Mouse (Mus musculus) right cerebral cortex, postnatal 14 days (tissue): ENCODE measurements at regions not wholly inside any gene's neighbourhood (a gene's known extent, or its start where the extent isn't known, plus 50 kb on each side); places are given as distances from the start of the nearest gene placed in this dataset.
A peak's percentile ranks its signal among the peaks of the same experiment; 100 is the strongest.

Experiments used
- DNase-seq: peaks from one replicate; pipeline ENCODE4 v3.0.0; 2022

GRCm38 (mm10) chr1:137376685-137377084 is 416.4 kb upstream of the Nr5a2 start:
- no peak for DNase-seq

GRCm38 (mm10) chr1:137374641-137375040 is 414.4 kb upstream of the Nr5a2 start:
- no peak for DNase-seq

DNA sequence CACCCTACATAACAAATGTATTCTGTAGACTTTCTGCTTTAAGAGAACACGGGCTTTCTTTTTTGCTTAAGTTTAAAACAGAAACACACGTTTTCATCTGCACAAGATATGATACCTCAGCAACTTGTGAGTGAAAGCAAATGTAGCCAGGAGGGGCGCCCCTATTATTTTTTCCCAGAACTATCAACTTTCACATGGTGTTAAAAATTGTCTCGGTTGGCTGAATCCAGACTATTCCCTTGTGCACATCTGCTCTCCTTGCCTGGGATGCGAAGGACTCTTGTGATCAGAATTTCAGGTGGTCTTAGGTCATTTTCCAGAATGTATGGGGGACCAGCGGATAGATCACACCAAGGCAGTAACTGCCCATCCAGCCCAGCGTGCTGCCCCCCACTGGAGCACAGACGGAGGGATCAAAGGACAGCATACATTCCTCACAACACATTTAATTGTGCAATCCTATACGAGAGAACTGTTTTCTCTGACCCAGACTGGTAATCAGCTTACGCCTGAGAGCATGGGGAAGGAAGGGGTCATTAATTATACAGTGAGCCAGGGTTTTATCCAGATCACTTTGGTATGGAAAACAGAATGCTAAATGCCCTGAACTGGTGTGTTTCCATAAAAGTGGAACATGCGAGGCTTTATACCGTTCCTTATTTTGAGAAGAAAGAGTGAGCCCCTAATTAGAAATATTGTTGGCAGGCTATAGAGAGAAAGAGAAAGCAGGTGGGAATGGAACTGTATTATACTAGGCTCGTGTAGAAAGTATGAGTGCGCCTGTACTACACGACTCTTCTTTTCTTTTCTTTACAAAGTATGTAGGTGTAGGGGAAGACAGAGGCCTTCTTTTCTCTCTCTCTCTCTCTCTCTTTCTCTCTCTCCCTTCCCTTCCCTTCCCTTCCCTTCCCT is 413.5 kb upstream of the Nr5a2 start:
- no peak for DNase-seq

DNA sequence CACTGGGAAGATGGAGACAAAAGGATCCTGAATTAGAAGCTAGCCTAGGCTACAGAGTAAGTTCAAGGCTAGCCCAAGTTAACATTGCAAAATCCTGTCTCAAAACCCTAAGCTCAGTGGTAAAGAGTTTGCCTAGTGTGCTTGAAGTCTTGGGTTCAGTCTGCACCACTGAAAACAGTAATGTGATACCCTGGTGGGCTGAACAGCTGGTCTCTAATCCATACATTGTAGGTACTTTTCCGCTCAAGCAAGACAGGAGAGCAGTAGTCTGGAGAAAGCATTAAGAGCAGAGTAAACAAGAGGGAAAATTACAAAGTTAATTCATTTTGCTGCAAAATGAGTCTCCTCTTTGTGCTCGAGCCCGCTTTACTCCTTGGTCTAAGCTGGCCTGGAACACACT is 412.0 kb upstream of the Nr5a2 start:
- DNase-seq: no peak

DNA sequence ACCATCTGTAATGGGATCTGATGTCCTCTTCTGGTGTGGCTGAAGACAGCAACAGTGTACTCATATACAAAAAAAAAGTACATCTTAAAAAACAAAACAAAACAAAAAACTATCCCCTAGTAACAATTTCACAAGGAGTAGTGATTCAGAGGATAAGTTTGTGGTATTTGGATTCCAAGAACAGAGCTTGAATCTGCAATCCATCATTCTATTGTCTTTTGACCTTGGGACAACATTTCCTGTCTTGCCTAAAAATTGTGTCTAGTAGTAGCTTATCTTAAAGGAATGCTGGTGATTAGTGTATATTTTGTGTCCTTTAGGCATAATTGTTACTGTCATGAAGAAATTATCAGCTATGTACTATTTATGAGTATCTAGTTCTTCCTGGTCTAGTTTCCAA is 404.1 kb upstream of the Nr5a2 start:
- DNase-seq: no peak

DNA sequence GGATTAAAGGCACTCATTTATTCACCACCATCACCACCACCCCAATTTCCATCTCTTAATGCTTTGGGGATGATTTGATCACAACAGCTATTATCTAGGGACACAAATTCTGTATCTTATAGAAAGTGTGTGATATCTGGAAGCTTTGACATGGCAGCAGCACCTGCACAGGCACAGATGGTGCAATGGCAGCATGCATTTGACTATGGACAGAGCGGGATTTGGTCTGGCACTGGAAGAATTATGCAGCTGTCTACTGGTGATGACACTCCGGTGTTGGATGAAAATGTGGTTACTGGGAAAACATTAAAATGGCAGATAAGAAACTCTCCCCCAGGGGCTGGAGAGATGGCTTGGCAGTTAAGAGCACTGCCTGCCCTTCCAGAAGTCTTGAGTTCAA is 403.7 kb upstream of the Nr5a2 start:
- DNase-seq: no peak

DNA sequence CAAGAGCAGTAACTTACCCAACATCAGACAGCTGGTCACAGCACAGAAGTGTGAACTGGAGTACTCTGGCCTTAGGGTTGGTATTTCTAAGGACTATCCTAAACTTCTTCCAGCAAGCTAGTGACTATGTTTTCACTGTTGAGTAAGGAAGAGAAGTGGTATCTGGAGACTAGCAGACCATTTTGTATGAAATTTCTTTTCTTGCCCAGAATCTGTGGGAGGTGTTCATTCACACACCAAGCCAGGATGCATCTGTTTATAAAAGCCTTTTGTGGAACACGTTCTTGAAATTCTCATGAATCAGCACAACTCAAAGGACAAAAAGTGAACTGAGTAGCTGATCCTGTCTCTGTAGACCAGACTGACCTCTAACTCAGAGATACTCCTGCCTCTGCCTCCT is 403.3 kb upstream of the Nr5a2 start:
- no peak for DNase-seq

DNA sequence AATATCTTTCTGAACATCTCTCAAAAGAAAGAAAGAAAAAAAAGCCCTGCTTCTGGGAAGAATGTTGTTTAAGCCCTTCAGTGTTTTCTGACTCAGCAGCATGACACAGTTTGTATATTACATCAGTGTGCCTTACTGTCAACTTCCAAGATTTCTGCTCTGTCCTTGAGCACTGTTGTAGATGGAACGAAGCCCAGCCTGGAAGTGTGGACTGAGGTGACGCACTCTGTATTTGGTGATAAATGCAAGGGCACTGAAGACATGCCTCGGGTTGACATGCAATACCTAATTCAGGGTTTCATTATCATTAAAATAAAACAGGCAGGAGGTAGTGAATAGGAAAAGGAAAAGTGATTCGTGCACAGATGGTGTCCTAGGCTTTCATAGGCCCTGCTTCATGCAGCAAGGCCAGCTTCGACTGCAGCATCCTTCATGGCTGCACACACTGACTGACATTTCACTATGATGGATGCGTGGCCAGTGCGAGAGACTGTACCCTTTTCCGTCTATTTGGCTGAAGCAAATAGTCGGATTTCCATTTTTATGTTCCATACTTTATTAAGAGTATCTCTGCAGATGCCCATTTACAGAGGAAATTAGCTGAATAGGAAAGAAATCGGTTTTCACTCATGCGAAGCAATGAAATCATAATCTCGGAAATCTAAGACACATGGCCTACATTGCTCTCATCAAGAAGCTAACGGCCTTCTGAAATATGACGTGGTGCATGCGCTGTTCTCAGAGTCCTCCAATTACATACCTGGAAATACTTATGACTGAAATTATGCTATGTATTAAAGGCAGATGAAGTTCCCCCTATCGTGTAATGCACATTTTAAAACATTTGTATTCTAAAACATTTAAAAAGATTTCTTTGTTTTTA is 400.7 kb upstream of the Nr5a2 start:
- no peak for DNase-seq

DNA sequence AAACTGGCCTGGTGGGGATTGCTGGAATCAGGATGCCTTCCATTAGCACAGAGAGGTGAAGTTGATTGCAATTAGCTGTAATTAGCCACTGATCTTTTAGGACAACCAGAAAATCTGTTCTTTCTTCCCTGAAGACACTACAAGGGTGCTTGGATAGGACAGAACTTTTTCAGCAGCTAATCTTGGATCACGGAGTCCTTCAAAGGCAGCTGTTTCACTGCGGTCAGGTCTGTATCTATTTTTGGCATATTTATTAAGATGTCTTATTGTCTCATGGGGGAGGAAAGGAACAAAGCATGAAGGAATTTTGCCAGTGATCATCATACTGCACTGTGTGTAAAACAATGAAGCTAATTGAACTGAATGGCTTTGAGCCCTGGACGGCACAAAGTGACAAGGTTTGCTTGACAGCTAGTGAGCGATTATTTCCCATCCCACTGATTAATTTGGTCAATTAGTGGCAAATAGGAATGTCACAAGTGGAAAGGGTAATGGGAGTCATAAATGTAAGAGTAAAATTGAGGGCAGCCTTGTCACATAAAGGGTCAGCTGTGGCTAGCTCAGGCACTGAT is 395.8 kb upstream of the Nr5a2 start:
- DNase-seq: no peak

- DNase-seq: no peak
Observed at GRCm38 (mm10) chr1:137352390-137353027, 392.3 kb upstream of the Nr5a2 start.

- peak; percentile 33 for DNase-seq
Observed at GRCm38 (mm10) chr1:137334137-137334536, 373.9 kb upstream of the Nr5a2 start.

DNA sequence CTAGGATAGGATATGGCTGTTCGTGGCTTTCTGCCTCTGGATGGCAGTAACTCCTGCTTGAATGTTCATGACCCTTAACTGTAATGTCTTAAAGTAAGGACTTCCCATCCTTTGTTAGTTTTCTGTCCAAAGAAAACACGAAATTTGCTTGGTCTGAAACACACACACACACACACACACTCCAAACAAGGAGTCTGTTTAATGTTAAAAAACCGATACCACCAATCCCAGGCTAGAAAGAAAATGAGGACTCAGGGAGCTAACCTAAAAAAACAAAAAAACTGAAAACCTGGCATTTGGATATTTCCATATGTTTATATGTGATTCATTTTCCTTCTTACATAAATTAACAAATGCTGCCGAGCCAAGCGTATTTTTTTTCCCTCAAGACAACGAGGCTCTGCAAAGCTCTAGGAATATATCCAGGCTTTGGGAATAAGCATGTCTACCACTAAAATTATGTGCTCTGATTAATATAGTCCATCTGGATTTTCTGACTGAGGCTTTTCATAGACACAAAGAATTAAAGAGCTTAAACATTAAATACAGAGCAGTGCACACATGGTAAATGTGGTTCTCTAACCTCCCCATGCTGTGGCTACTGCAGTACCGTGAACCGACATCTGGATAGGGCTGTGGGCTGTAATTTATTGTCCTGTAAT is 372.0 kb upstream of the Nr5a2 start:
- no peak for DNase-seq

DNA sequence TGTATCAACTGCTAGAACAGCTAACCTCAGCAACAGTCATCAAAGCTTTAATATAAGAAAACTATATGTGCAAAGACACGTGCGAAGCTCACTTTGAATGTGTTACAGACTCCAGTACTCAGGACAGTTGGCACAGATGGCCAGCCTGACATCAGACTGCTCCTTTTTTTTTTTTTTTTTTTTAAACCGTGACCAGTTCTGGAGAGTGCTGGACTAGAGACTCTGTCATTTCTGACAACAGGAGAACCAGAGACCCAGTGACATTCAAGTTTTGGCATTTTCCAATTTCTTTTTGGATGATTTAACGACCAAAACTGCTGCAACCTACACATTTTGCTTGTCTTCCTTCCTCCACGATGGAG is 371.5 kb upstream of the Nr5a2 start:
- no peak for DNase-seq

DNA sequence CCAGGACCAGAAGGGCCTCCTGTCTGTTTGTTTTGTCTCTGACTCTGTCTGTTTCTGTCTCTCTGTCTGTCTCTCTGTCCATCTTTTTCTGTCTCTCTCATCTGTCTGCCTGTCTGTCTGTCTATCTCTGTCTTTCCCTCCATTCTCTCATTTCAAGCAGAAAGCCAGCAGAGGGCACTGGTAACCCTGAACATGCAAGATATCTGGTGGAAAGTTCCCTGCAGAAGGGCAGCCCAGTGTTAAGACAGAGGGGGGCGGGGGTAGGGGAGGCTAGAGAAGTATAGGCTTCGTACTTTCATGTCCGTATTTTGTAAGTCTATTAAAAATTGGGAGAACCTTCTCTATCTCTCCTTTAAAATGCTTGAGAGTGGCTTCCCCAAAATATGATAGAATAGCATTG is 370.4 kb upstream of the Nr5a2 start:
- peak; percentile 43 for DNase-seq

DNA sequence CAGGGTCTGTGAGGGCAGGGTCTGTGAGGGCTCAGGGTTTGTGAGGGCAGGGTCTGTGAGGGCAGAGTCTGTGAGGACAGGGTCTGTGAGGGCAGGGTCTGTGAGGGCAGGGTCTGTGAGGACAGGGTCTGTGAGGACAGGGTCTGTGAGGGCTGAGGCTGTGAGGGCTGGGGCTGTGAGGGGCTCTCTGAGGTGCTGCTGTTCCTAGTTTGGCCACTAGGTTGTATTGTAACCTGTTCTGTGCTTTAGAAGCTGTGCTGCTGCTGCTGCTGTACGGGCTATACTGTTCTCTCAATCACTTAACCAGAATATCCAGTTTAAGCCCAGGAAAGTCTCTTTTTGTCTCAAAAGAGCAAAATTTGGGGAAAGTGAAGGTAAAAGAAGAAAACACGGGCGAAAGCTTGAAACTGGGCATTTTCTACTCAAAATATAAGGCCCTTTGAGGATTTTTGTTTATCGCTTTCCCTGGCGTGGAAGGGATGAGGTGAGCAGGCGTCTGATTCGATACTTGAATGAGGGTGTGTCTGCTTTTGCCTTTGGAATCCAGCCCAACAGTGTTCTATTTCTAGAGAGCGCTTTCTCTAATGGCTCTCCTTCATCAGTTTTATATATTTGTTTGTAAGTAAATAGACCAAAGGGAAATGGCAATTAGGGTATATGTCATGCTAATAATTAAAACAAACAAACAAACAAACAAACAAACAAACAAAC is 363.8 kb upstream of the Nr5a2 start:
- DNase-seq: peak; percentile 26

GRCm38 (mm10) chr1:137323035-137323680 is 362.9 kb upstream of the Nr5a2 start:
- no peak for DNase-seq

DNA sequence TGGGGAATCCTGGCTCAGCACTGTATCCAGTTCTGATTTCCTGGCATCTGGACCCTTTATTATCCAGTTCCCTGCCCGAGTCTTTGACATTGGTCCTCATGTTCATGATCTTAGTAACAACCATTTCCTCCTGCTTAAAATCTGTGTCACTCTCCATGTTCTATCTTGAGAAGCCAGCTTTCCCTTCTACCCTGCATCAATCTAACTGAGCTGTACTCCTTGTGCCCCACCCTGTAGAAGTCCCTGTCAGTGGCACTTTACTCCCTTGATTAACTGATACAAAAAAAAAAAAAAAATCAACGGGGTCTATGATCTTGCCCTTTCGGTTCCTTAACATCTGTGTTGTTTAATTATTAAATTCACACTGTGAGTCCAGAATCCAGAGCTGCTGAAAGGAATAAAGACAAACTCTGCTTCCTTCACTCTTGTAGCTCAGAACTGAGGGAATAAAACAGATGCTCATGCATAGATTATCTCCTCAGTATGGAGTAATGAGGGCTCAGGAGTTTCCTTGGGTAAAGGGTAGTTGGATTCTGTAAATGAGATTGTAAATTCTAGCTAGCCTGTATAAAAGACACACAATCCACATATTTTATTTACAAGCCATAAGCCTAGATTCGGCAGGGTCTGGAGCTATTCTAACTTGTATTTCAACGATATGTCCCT is 342.6 kb upstream of the Nr5a2 start:
- no peak for DNase-seq

GRCm38 (mm10) chr1:137297780-137298569 is 337.7 kb upstream of the Nr5a2 start:
- no peak for DNase-seq

- DNase-seq: no peak
Observed at GRCm38 (mm10) chr1:137289456-137289855, 329.2 kb upstream of the Nr5a2 start.

- DNase-seq: no peak
Observed at GRCm38 (mm10) chr1:137283291-137283690, 323.0 kb upstream of the Nr5a2 start.
